Mouse (Mus musculus): ENCODE results near the gene Lmx1b.

Lmx1b gene

GRCm38 (mm10) chr2:33630081-33631021, 10.0 kb downstream of the Lmx1b start:
- DNase-seq (ENCODE audit: low spot score), result no peak

- DNase-seq (ENCODE audit: low spot score), result no peak
Observed at GRCm38 (mm10) chr2:33629641-33630040, 10.7 kb downstream of the Lmx1b start.

GRCm38 (mm10) chr2:33628791-33629190, 11.5 kb downstream of the Lmx1b start:
- no peak for DNase-seq (ENCODE audit: low spot score)

GRCm38 (mm10) chr2:33627058-33627375, 13.3 kb downstream of the Lmx1b start:
- no peak for DNase-seq (ENCODE audit: low spot score)

- no peak for DNase-seq (ENCODE audit: low spot score)
Observed at GRCm38 (mm10) chr2:33626262-33627057, 13.9 kb downstream of the Lmx1b start.

GRCm38 (mm10) chr2:33617670-33618069, 22.6 kb downstream of the Lmx1b start:
- DNase-seq (ENCODE audit: low spot score), result no peak

GRCm38 (mm10) chr2:33616411-33616843, 23.9 kb downstream of the Lmx1b start:
- DNase-seq (ENCODE audit: low spot score), result no peak

- no peak for DNase-seq (ENCODE audit: low spot score)
Observed at GRCm38 (mm10) chr2:33615843-33616344, 24.4 kb downstream of the Lmx1b start.

- DNase-seq (ENCODE audit: low spot score), result no peak
Observed at GRCm38 (mm10) chr2:33605487-33606256, 34.6 kb downstream of the Lmx1b start.

- DNase-seq (ENCODE audit: low spot score), result no peak
Observed at GRCm38 (mm10) chr2:33604846-33605486, 35.3 kb downstream of the Lmx1b start.

- DNase-seq (ENCODE audit: low spot score), result no peak
Observed at GRCm38 (mm10) chr2:33600520-33600919, 39.8 kb downstream of the Lmx1b start.

GRCm38 (mm10) chr2:33597384-33597783, 42.9 kb downstream of the Lmx1b start:
- no peak for DNase-seq (ENCODE audit: low spot score)

GRCm38 (mm10) chr2:33595085-33595423, 45.3 kb downstream of the Lmx1b start:
- DNase-seq (ENCODE audit: low spot score), result no peak

- DNase-seq (ENCODE audit: low spot score), result no peak
Observed at GRCm38 (mm10) chr2:33594181-33595084, 45.9 kb downstream of the Lmx1b start.

- DNase-seq (ENCODE audit: low spot score), result no peak
Observed at GRCm38 (mm10) chr2:33592931-33593555, 47.3 kb downstream of the Lmx1b start.

- DNase-seq (ENCODE audit: low spot score), result no peak
Observed at GRCm38 (mm10) chr2:33589280-33589679, 51.0 kb downstream of the Lmx1b start.

- no peak for DNase-seq (ENCODE audit: low spot score)
Observed at GRCm38 (mm10) chr2:33584937-33585910, 55.1 kb downstream of the Lmx1b start.

GRCm38 (mm10) chr2:33583761-33584160, 56.5 kb downstream of the Lmx1b start:
- no peak for DNase-seq (ENCODE audit: low spot score)

GRCm38 (mm10) chr2:33583317-33583716, 57.0 kb downstream of the Lmx1b start:
- no peak for DNase-seq (ENCODE audit: low spot score)

All from T-cell, adult 2 months (primary cell).